ENCODE assay signal across 13 mouse cellular contexts in genomic region chr17:31317521-31318272, GRCm38 (mm10). TPM values are rescaled to one million over a fixed set of nuclear protein-coding genes. Genes with fewer than 3 reads are reported as not detected.
DNase-seq lines count a peak whose midpoint lies in the region; TF ChIP-seq lines count a peak whose summit lies in the region.
"Had no signal": no experiment of that assay in that cellular context is flagged by ENCODE, and none has a peak within 500 bp of the region (broad histone marks: within the 10 kb centered on the region; RNA-seq: fewer than 3 reads in every experiment).

No protein-coding gene starts in this region.

- 53% methylated on average over 22 of the region's 22 CpGs for WGBS in cerebellum, adult 2 months

- H3K4me3 ChIP-seq in cerebellum, adult 2 months (replicated peaks; ENCODE audit: insufficient read depth, low read depth, low read length), result no peak overlapping the region
- H3K4me3 ChIP-seq in layer of hippocampus, adult 2 months, result no peak overlapping the region
- H3K4me3 ChIP-seq: limb, embryonic 13.5 days; megakaryocyte, embryonic 14.5 days had no signal

- TF ChIP-seq CTCF in cerebellum, adult 2 months (IDR thresholded peaks at IDR 0.05; ENCODE audit: borderline replicate concordance, insufficient read depth, low read depth, low read length), result peak; percentile 69
- TF ChIP-seq CTCF in layer of hippocampus, adult 2 months (conservative IDR thresholded peaks at IDR 0.05), result peak; percentile 58

- H3K27ac ChIP-seq in cerebellum, adult 2 months (ENCODE audit: insufficient read depth, low read length), result no peak overlapping the region
- no peak overlapping the region for H3K27ac ChIP-seq in layer of hippocampus, adult 2 months
- H3K27ac ChIP-seq: limb, embryonic 13.5 days had no signal

- no peak for DNase-seq in cerebellum, adult 2 months
- no peak for DNase-seq in cerebellum, adult 11-12 months
- no peak for DNase-seq in layer of hippocampus, adult 2 months (ENCODE audit: low spot score in 2 of 2)
- no peak for DNase-seq in layer of hippocampus, adult 11-12 months (ENCODE audit: low spot score)
- DNase-seq in thymus, postnatal 14 days, result peak; percentile 38
- no peak for DNase-seq in thymus, adult 18-20 months
- no peak for DNase-seq in retina, embryonic 14.5 days (ENCODE audit: low spot score)
- DNase-seq in spleen, postnatal 10 days (ENCODE audit: low spot score in 2 of 2), result no peak
- DNase-seq: gastrocnemius, postnatal 25 days; heart, postnatal 14 days; retina, postnatal 1 day had no signal

- H3K4me1 ChIP-seq in cerebellum, adult 2 months (ENCODE audit: control insufficient read depth, insufficient read depth, low read length), result peaks cover 14% of the 10 kb centered on the region
- H3K4me1 ChIP-seq: megakaryocyte, embryonic 14.5 days had no signal

- no peaks in the 10 kb centered on the region for H3K27me3 ChIP-seq in cerebellum, adult 2 months (ENCODE audit: control insufficient read depth, insufficient read depth, low read length)
- H3K27me3 ChIP-seq: megakaryocyte, embryonic 14.5 days had no signal

- TF ChIP-seq POLR2A in cerebellum, adult 2 months (IDR thresholded peaks at IDR 0.05; ENCODE audit: borderline replicate concordance, insufficient read depth, low read length), result no peak

RNA-seq across cellular contexts. Expression of gene Slc37a1, which starts 31.1 kb away (rescaled TPM):
- 6.1 and 7.8 TPM in 2 replicates for polyA plus RNA-seq in cerebellum, adult 2 months (2012; rRNA removed)
- total RNA-seq in layer of hippocampus, adult 2 months (2021), result 10 to 100 TPM in 1 of 2 experiments, 1 to 10 TPM in 1; 8.4 to 11.5 TPM

RNA-seq across cellular contexts. Expression of gene Rsph1, which starts 40.5 kb away (rescaled TPM):
- polyA plus RNA-seq in cerebellum, adult 2 months (2012; rRNA removed), result 2.7 and 3.7 TPM in 2 replicates
- total RNA-seq in layer of hippocampus, adult 2 months (2021), result 10 to 100 TPM; 11.4 to 15.8 TPM
